Mouse (Mus musculus) erythroblast, embryonic 14.5 days (primary cell): ENCODE measurements around the gene Sphk1.

ENCODE experiments used
- GATA1 ChIP-seq: IDR thresholded peaks from 2 replicates; pipeline ENCODE4 v1.6.1; 2012; ENCODE audit warnings: low read length, inconsistent platforms, mixed read lengths
- TAL1 ChIP-seq: IDR thresholded peaks from 3 replicates; pipeline ENCODE4 v1.6.1; 2012; ENCODE audit warnings: low read length, inconsistent platforms, mixed read lengths

GRCm38 (mm10) chr11:116579280-116579679 lies 48.6 kb downstream of the Sphk1 start:
- TF ChIP-seq GATA1 = no peak
- TF ChIP-seq TAL1 = no peak
